Mouse (Mus musculus) macrophage (primary cell): ENCODE results near the gene AB124611. TPM values are rescaled to one million over a fixed set of nuclear protein-coding genes. Genes with fewer than 3 reads are reported as not detected.
"Not testable (repeated sequence)": the region's sequence is repeated elsewhere in the genome, so short reads cannot be mapped to it uniquely, and the experiment has no call there.

Experiments used
- H3K27ac ChIP-seq: fragments of 350-480 bp; formaldehyde crosslinking; 2 replicates; pipeline ENCODE4 v1.9.0; 2021
- H3K36me3 ChIP-seq: fragments of 350-480 bp; formaldehyde crosslinking; 2 replicates; pipeline ENCODE4 v1.9.0; 2021; ENCODE audit errors: inconsistent target
- H3K4me3 ChIP-seq: fragments of 350-480 bp; formaldehyde crosslinking; 2 replicates; pipeline ENCODE4 v1.9.0; 2021; ENCODE audit errors: inconsistent target
- H3K79me2 ChIP-seq: fragments of 350-480 bp; formaldehyde crosslinking; 2 replicates; pipeline ENCODE4 v1.9.0; 2021; ENCODE audit errors: inconsistent target
- WGBS: methylation state at CpG from one replicate; pipeline ENCODE4 v1.1.7; 2026; ENCODE audit warnings: inconsistent platforms; ENCODE audit not compliant: missing documents; 5-methylcytosine and 5-hydroxymethylcytosine counted together
- polyA plus RNA-seq: library from polyadenylated mRNA; stranded (reverse); fragments of 250-400 nt; gene quantifications from 3 replicates; pipeline ENCODE4 v1.2.4, GENCODE M21; 2018; ENCODE audit warnings: inconsistent platforms
- total RNA-seq, 78 experiments: library from RNA; depleted of rRNA; stranded (reverse); fragments of 250-400 nt; gene quantifications; 1 replicate in 9 of 78; 2 replicates in 24 of 78; 3 replicates in 43 of 78; 4 replicates in 2 of 78; pipeline ENCODE4 v1.2.4; 2018; ENCODE audit warnings: inconsistent platforms in 56 of 78

The AB124611 gene
- 100 to 1,000 TPM in 6 of 26 experiments, 10 to 100 TPM in 20; 15.4 to 119 (median 65.8) TPM for total RNA-seq (2018; cell fraction: chromatin; rRNA removed)
- total RNA-seq (2018; cell fraction: cytosol; rRNA removed) = 100 to 1,000 TPM; 131 to 227 (median 183) TPM
- total RNA-seq (2018; cell fraction: nucleus; rRNA removed) = 100 to 1,000 TPM in 12 of 26 experiments, 10 to 100 TPM in 14; 50.9 to 161 (median 97.0) TPM
- 88.5 to 191 TPM (median 116 TPM) in 3 replicates for polyA plus RNA-seq

- peaks cover 28% of the 10 kb centered on the region for H3K79me2 ChIP-seq
- WGBS = 14% methylated on average over 13 of the region's 14 CpGs
- peak within 1 kb of the TSS; percentile 85 for H3K4me3 ChIP-seq
- peak within 1 kb of the TSS; percentile 99 for H3K27ac ChIP-seq
- H3K36me3 ChIP-seq = peaks cover 18% of the 10 kb centered on the region
Measured at GRCm38 (mm10) chr9:21525937-21526633, at the start of gene AB124611. Gene AB124611 (plus strand): TSS chr9:21526176.

- Histone ChIP-seq H3K36me3 (peaks cover 93% of the 10 kb centered on the region), H3K4me3 (no peak overlapping the region), H3K27ac (no peak overlapping the region), H3K79me2 (no peaks in the 10 kb centered on the region)
- WGBS = 96% methylated on average over 6 of the region's 6 CpGs
Measured at GRCm38 (mm10) chr9:21477707-21478106, 48.3 kb upstream of the AB124611 start.

DNA sequence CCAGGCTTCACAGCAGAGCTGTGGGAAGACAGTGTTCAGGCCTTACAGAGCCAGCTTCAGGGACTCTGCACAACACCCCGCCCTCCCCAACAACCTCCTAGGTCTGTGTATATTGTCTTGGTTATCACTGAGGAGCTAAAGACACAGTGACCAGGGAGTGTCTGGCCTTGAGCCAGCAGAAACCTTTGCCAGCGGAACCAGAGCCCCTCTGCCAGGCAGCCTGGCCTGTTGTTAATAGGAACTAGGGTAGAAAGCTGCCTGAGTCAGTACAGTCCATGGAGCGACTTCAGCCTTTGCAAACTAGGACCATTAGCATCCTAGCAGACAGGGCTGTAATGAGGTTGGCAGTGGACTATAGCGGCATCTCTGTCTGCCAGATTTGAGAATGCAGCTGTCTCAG is 41.9 kb upstream of the AB124611 start:
- H3K79me2 ChIP-seq = no peaks in the 10 kb centered on the region

GRCm38 (mm10) chr9:21488246-21488645 is 37.7 kb upstream of the AB124611 start:
- 100% methylated on average over 1 of the region's 2 CpGs for WGBS
- H3K4me3 ChIP-seq, H3K79me2 ChIP-seq, H3K27ac ChIP-seq: not testable (repeated sequence)
- peaks cover 87% of the 10 kb centered on the region for H3K36me3 ChIP-seq

More for the DNA sequence above, 41.9 kb upstream of the AB124611 start:
- H3K36me3 ChIP-seq = peaks cover 84% of the 10 kb centered on the region
- 100% methylated on average over 4 of the region's 4 CpGs for WGBS
- no peak overlapping the region for H3K4me3 ChIP-seq
- no peak overlapping the region for H3K27ac ChIP-seq

GRCm38 (mm10) chr9:21490696-21491095 is 35.3 kb upstream of the AB124611 start:
- H3K27ac ChIP-seq = no peak overlapping the region
- whole genome bisulfite sequencing = 91% methylated on average over 8 of the region's 9 CpGs
- H3K4me3 ChIP-seq = no peak overlapping the region
- peaks cover 85% of the 10 kb centered on the region for H3K36me3 ChIP-seq
- no peaks in the 10 kb centered on the region for H3K79me2 ChIP-seq

DNA sequence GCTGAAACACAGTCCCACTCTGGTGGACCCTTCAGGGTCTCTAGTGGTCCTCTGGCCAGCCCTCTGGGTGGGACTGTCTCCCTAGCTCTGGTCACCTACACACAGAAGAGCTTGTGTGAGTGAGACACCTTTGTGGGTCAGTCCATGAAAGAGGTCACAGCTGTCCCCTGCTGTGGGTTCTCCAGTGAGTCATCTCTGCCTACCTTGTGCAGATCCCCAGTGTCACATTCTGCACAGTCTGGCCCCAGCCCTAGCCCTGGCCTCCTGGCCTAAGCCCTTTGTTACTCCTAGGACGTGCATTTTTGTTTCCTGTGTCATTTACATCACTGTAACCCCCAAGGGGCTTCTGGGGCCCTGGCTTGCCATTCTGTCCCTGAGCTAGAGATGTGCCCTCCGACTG is 32.1 kb upstream of the AB124611 start:
- Histone ChIP-seq H3K79me2 (no peaks in the 10 kb centered on the region), H3K36me3 (peaks cover 87% of the 10 kb centered on the region), H3K27ac (no peak overlapping the region), H3K4me3 (no peak overlapping the region)
- WGBS = 100% methylated on average over 1 of the region's 2 CpGs

DNA sequence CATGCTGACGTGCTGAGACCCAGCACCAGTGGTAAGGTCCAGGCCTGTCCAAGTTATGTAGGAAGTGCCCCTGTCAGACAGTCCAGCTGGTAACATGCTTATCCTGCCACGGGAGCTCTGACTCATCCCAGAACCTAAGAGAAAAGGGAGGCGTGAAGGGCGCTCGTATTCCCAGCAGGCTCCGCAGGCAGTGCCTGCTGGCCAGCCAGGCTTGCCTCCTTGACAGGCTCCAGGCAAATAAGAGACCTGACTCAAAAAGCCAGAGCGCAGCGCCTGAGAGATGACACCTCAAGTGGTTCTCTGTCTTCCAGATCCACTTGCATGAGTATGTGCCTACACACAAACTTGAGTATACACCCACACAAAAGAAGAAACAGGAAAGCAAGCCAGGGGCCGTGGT is 31.2 kb upstream of the AB124611 start:
- H3K27ac ChIP-seq = no peak overlapping the region

GRCm38 (mm10) chr9:21496308-21497049 is 29.5 kb upstream of the AB124611 start:
- WGBS = 90% methylated on average over 12 of the region's 19 CpGs
- H3K36me3 ChIP-seq = peaks cover 75% of the 10 kb centered on the region
- H3K79me2 ChIP-seq = no peaks in the 10 kb centered on the region
- no peak overlapping the region for H3K4me3 ChIP-seq
- no peak overlapping the region for H3K27ac ChIP-seq

More for the DNA sequence above, 31.2 kb upstream of the AB124611 start:
- Histone ChIP-seq H3K36me3 (peaks cover 88% of the 10 kb centered on the region), H3K79me2 (no peaks in the 10 kb centered on the region), H3K4me3 (no peak overlapping the region)
- 95% methylated on average over 9 of the region's 9 CpGs for WGBS

DNA sequence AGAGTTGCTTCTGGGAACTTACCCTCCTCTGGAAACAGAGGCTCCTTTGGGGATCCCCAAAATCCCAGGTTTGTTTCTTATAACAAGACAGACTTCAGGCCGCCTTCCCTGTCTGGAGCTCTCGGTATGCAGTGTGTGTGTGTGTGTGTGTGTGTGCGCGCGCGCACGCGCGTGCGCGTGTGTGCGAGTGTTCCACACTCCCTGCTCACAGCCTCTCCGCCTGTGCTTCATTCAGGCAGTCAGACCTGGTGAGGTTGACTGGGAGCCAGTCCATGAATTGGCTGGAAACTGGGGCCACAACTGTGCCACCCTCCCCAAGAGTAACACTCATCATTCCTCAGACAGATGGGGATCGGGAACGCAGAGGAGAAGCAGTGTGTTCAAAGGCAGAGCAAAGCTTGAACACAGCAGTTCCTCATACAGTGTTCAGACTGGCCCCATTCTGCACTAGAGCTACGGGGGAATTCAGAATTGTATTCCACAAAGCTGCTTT is 28.9 kb upstream of the AB124611 start:
- WGBS = 96% methylated on average over 16 of the region's 16 CpGs
- Histone ChIP-seq H3K27ac (no peak overlapping the region), H3K79me2 (no peaks in the 10 kb centered on the region), H3K36me3 (peaks cover 75% of the 10 kb centered on the region), H3K4me3 (no peak overlapping the region)

DNA sequence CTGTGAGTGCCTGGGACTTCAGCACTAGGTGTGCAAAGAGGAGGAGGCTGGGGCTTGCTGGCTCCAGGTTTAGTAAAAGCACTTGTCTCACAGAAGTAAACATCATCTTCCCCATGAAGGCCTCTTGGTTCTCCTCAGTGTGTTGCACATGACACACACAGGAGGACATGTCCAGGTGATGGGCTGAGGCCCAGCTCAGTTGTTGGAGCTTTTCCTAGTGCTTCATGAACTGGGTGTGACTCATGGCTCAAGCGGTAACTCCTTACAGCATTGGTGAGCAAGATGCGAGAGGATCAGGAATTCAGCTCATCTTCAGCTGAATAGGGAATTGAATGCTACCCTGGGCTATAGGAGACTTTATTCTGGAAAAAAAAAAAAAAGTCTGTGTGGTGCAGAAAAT is 28.3 kb upstream of the AB124611 start:
- 96% methylated on average over 2 of the region's 2 CpGs for WGBS
- Histone ChIP-seq H3K79me2 (no peaks in the 10 kb centered on the region), H3K36me3 (peaks cover 77% of the 10 kb centered on the region), H3K27ac (no peak overlapping the region), H3K4me3 (no peak overlapping the region)

DNA sequence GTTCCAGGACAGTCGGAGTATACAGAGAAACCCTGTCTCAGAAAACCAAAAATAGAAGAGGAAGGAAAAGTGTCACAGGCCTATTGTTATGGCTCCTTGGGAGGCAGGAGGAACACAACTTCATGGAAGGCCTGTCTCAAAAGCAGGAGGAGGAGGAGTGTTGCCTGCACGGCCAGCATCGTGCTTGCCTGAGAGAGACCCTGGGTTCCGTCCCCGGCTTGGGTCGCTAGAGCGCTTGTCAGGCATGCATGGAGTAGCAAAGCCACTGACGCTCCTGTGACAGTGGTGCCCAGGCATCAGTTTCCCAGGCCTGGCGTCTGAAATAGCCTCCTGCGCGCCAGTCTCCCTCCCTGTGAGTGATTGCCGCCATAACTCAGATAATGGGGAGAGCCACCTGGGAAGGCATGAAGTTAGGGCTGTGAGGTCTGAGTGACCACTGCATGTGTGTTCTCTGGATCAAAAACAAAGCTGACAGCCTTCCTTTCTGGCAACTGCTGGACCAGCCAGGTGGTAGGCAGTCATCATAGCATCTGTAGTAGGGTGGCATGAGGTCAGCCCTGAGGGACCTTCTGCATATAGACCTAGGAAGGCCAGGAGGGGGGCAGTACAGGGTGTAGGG is 27.6 kb upstream of the AB124611 start:
- H3K36me3 ChIP-seq = peaks cover 78% of the 10 kb centered on the region

GRCm38 (mm10) chr9:21503352-21503751 is 22.6 kb upstream of the AB124611 start:
- WGBS = 94% methylated on average over 8 of the region's 8 CpGs
- H3K27ac ChIP-seq = no peak overlapping the region
- peaks cover 78% of the 10 kb centered on the region for H3K36me3 ChIP-seq
- H3K4me3 ChIP-seq = no peak overlapping the region
- no peaks in the 10 kb centered on the region for H3K79me2 ChIP-seq

More for the DNA sequence above, 27.6 kb upstream of the AB124611 start:
- WGBS = 95% methylated on average over 12 of the region's 12 CpGs
- Histone ChIP-seq H3K27ac (no peak overlapping the region), H3K79me2 (no peaks in the 10 kb centered on the region), H3K4me3 (no peak overlapping the region)

- Histone ChIP-seq H3K4me3 (no peak overlapping the region), H3K36me3 (peaks cover 61% of the 10 kb centered on the region), H3K79me2 (no peaks in the 10 kb centered on the region)
Measured at GRCm38 (mm10) chr9:21505767-21506166, 20.2 kb upstream of the AB124611 start.

DNA sequence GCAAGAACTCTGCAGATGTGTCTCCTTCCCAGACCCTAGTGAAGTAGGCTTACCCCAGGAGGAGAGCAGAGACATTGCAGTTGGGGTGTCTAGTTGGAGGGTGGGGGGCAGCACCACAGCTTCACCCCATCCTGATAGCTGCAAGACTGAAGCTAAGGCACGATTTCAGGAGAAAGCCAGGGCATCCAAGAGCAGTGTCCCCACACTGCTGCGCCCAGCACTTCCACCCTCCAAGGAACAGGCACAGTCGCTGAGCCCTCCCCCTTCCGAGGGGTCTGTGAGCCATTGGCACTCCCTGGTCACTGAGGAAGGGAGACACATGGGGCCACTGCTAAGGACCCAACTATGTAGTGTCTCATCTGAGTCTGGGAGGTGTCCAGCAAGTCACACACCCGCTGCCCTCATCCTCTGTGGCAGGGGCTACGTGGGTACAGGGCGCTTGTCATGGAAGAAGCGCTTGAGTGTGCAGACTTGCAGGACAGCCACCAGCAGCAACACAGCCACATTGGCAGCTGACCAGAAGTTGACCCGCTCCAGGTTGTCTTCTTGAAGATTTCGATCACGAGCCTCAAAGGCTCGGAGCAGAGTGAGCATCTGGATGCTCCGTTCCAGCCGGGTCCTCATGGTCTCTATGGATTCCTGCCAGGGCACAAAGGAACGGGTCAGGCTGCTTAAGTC is 18.1 kb upstream of the AB124611 start:
- H3K79me2 ChIP-seq = no peaks in the 10 kb centered on the region
- H3K27ac ChIP-seq = no peak overlapping the region
- 94% methylated on average over 15 of the region's 15 CpGs for WGBS
- H3K36me3 ChIP-seq = peaks cover 47% of the 10 kb centered on the region
- no peak overlapping the region for H3K4me3 ChIP-seq

More at GRCm38 (mm10) chr9:21505767-21506166, 20.2 kb upstream of the AB124611 start:
- no peak overlapping the region for H3K27ac ChIP-seq
